Mouse (Mus musculus): ENCODE measurements around the gene Pstpip1. TPM values are rescaled to one million over a fixed set of nuclear protein-coding genes. Genes with fewer than 3 reads are reported as not detected.
A peak's percentile ranks its signal among the peaks of the same experiment; 100 is the strongest.

Gene Pstpip1
- polyA plus RNA-seq, 1 experiment from 2014 or later, result 3.9 TPM

DNA sequence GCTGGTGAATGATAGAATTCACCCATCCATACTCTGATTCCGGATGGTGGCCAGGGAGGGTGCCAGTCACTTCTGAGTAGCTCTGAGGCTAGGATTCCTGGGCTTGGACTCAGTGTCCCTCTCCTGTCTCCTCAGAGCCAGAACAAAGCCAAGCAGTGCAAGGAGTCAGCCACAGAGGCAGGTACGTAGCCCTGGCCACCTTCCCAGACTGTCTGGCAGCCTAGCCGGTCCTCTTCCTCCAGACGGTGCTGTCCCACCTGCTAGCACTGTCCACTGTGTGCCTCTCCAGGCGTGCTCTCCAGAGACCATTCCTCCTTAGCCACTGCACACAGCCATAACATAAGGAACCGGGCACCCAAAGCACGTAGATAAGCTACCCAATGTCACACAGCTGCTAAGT lies 33.9 kb downstream of the Pstpip1 start:
- TF ChIP-seq CTCF (IDR thresholded peaks at IDR 0.05; ENCODE audit: low read depth), result no peak
- TF ChIP-seq EP300 (optimal IDR thresholded peaks at IDR 0.05), result no peak
- 73% methylated on average over 7 of the region's 7 CpGs for WGBS
- ATAC-seq (ENCODE audit: low FRiP score, low TSS enrichment) (no peak), DNase-seq (ENCODE audit: low spot score) (no peak)
- Histone ChIP-seq H3K4me3 (ENCODE audit: low read depth, low read length) (no peak overlapping the region), H3K4me2 (replicated peaks; ENCODE audit: low read depth) (no peak overlapping the region), H3K9me3 (ENCODE audit: control insufficient read depth, low read length) (no peaks in the 10 kb centered on the region), H3K9ac (ENCODE audit: low read length) (no peak overlapping the region), H3K27ac (replicated peaks) (no peak overlapping the region), H3K27me3 (ENCODE audit: control insufficient read depth, insufficient read depth, low read length) (no peaks in the 10 kb centered on the region), H3K36me3 (ENCODE audit: control insufficient read depth, insufficient read depth, low read length) (peaks cover 3% of the 10 kb centered on the region; the same call in 1 of the 2 replicates), H3K4me1 (replicated peaks; ENCODE audit: control insufficient read depth, insufficient read depth) (no peaks in the 10 kb centered on the region)

DNA sequence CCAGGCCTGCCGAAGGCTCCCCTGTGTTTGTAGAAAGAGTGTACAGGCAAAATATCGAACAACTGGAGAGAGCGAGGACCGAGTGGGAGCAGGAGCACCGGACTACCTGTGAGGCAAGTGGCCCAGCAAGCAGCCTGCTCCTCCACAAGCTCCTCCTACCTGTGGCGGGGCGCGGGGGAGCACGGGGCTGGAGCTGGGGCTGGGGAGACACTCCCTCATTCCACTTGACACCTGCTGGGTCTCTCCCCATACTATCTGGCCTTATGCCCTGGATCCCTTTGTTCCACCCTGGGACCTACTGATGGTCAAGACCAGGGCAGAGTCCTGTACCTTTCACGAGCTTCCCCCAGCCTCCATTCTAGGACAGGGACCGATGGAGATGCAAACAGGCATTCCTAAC lies 34.8 kb downstream of the Pstpip1 start:
- Histone ChIP-seq H3K4me3 (ENCODE audit: low read depth, low read length) (no peak overlapping the region), H3K27me3 (ENCODE audit: control insufficient read depth, insufficient read depth, low read length) (no peaks in the 10 kb centered on the region), H3K4me2 (replicated peaks; ENCODE audit: low read depth) (no peak overlapping the region), H3K9ac (ENCODE audit: low read length) (0 out of 2 replicates have a peak overlapping the region, but pooled peaks have one; percentile 18), H3K9me3 (ENCODE audit: control insufficient read depth, low read length) (no peaks in the 10 kb centered on the region), H3K4me1 (replicated peaks; ENCODE audit: control insufficient read depth, insufficient read depth) (no peaks in the 10 kb centered on the region), H3K36me3 (ENCODE audit: control insufficient read depth, insufficient read depth, low read length) (peaks cover 3% of the 10 kb centered on the region; the same call in 1 of the 2 replicates), H3K27ac (replicated peaks) (no peak overlapping the region)
- ATAC-seq (ENCODE audit: low FRiP score, low TSS enrichment), result no peak
- DNase-seq (ENCODE audit: low spot score), result peak; percentile 58
- TF ChIP-seq CTCF (IDR thresholded peaks at IDR 0.05; ENCODE audit: low read depth) (no peak), EP300 (optimal IDR thresholded peaks at IDR 0.05) (no peak)
- 16% methylated on average over 10 of the region's 11 CpGs for WGBS

DNA sequence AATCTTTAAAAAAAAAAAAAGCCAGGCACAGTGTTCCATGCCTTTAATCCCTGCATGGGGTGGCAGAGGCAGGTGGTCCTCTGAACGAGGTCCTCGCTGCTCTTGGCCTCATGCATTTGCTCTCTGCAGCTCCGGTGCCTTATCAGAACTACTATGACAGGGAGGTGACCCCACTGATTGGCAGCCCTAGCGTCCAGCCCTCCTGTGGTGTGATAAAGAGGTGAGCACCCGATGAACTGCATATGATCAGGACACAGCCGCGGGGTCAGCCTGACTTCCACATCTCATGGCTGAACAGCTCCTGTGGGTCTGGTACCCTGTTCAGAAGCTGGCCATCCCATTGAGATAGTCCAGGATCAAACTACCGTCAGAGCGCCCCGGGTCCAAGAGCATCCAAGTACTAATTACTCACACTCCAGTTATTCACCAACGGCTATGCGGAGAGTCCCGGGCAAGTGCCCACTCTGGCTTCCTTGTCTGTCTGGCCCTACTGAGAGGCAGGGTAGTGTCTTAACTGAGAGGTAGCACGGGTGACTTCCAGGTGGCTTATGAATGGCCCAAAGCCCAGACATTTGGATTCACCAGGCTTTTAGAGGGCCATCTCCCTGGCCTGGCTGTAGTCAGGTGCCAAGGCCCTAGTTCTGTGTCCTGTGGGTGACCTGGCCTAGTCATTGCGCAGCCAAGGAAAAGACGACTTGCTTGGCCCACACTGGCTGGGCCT lies 36.9 kb downstream of the Pstpip1 start:
- 85% methylated on average over 16 of the region's 16 CpGs for WGBS

DNA sequence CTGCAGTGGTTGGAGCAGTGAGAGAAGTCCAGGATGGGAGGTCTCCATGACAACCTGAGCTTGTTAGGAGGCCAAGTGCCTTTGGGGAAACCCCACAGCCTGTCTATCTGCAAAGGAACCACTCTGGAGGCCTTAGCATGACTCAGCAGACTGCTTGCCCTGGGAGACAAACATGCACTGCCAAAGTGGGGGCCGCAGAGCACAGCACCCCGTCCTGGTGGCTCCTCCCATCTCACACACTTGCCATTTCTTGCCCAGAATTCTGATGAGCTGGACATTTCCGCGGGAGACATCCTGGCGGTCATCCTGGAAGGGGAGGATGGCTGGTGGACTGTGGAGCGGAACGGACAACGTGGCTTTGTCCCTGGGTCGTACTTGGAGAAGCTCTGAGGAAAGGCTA lies 38.6 kb downstream of the Pstpip1 start:
- no peak for TF ChIP-seq EP300 (optimal IDR thresholded peaks at IDR 0.05)
- TF ChIP-seq CTCF (IDR thresholded peaks at IDR 0.05; ENCODE audit: low read depth), result no peak
- Histone ChIP-seq H3K4me1 (replicated peaks; ENCODE audit: control insufficient read depth, insufficient read depth) (peaks cover 3% of the 10 kb centered on the region; the same call in 1 of the 2 replicates), H3K4me2 (replicated peaks; ENCODE audit: low read depth) (no peak overlapping the region), H3K36me3 (ENCODE audit: control insufficient read depth, insufficient read depth, low read length) (peaks cover 8% of the 10 kb centered on the region), H3K27ac (replicated peaks) (peak overlapping the region; percentile 81; the same call in 1 of the 2 replicates), H3K27me3 (ENCODE audit: control insufficient read depth, insufficient read depth, low read length) (no peaks in the 10 kb centered on the region), H3K9me3 (ENCODE audit: control insufficient read depth, low read length) (no peaks in the 10 kb centered on the region), H3K9ac (ENCODE audit: low read length) (no peak overlapping the region), H3K4me3 (ENCODE audit: low read depth, low read length) (no peak overlapping the region)
- 77% methylated on average over 9 of the region's 9 CpGs for WGBS
- DNase-seq (ENCODE audit: low spot score) (peak; percentile 29), ATAC-seq (ENCODE audit: low FRiP score, low TSS enrichment) (no peak)

More for the DNA sequence above, 36.9 kb downstream of the Pstpip1 start:
- Histone ChIP-seq H3K27me3 (ENCODE audit: control insufficient read depth, insufficient read depth, low read length) (no peaks in the 10 kb centered on the region), H3K9me3 (ENCODE audit: control insufficient read depth, low read length) (no peaks in the 10 kb centered on the region), H3K36me3 (ENCODE audit: control insufficient read depth, insufficient read depth, low read length) (peaks cover 7% of the 10 kb centered on the region), H3K4me3 (ENCODE audit: low read depth, low read length) (no peak overlapping the region), H3K9ac (ENCODE audit: low read length) (no peak overlapping the region), H3K27ac (replicated peaks) (no peak overlapping the region), H3K4me2 (replicated peaks; ENCODE audit: low read depth) (no peak overlapping the region), H3K4me1 (replicated peaks; ENCODE audit: control insufficient read depth, insufficient read depth) (peaks cover 3% of the 10 kb centered on the region; the same call in 1 of the 2 replicates)
- ATAC-seq (ENCODE audit: low FRiP score, low TSS enrichment) (no peak), DNase-seq (ENCODE audit: low spot score) (no peak)
- TF ChIP-seq EP300 (optimal IDR thresholded peaks at IDR 0.05), result no peak
- TF ChIP-seq CTCF (IDR thresholded peaks at IDR 0.05; ENCODE audit: low read depth), result no peak

DNA sequence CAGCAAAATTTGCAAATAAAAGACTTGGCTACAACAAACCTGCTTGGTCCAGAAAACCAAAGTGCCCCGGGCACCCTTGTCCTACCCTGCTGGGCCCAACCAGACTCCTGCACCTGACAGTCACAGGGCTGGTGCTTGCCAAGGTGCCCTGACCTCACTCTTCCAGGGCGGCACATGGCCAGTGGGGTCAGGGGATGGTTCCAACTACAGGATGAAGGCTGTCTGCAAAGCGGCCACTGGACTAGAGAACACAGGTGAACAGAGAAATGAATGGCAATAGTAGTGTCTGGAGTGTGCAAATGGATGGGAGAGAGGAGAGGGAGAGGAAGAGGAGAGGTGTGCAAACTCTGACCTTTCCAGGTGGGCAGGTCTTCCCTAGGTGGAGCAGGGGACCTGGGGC lies 40.2 kb downstream of the Pstpip1 start:
- peaks cover 11% of the 10 kb centered on the region for H3K36me3 ChIP-seq (ENCODE audit: control insufficient read depth, insufficient read depth, low read length)

DNA sequence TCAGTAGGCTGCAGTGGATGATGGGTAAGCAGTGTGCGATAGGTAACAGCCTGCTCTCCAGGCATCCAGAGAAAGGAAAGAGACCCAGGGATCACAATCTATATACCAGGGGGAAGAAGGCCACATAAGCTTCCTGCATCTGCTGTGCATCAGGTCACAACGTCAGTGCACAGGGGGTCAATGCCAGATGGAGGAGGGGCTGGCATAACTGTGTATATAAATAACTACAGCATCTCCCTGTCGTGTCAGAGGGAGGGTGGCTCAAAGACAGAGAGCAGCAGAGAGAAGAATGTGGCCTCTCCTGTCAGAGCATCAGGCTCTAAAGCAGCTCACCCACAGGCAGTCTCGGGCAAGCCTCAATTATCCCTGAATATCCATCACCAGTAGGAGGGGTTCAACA lies 40.8 kb downstream of the Pstpip1 start:
- 44% methylated on average over 4 of the region's 4 CpGs for WGBS
- DNase-seq (ENCODE audit: low spot score) (no peak), ATAC-seq (ENCODE audit: low FRiP score, low TSS enrichment) (no peak)
- no peak for TF ChIP-seq EP300 (optimal IDR thresholded peaks at IDR 0.05)
- no peak for TF ChIP-seq CTCF (IDR thresholded peaks at IDR 0.05; ENCODE audit: low read depth)
- Histone ChIP-seq H3K27ac (replicated peaks) (peak overlapping the region; percentile 71), H3K4me3 (ENCODE audit: low read depth, low read length) (no peak overlapping the region), H3K9ac (ENCODE audit: low read length) (no peak overlapping the region), H3K27me3 (ENCODE audit: control insufficient read depth, insufficient read depth, low read length) (no peaks in the 10 kb centered on the region), H3K9me3 (ENCODE audit: control insufficient read depth, low read length) (no peaks in the 10 kb centered on the region), H3K4me1 (replicated peaks; ENCODE audit: control insufficient read depth, insufficient read depth) (peaks cover 3% of the 10 kb centered on the region; the same call in 1 of the 2 replicates), H3K36me3 (ENCODE audit: control insufficient read depth, insufficient read depth, low read length) (peaks cover 11% of the 10 kb centered on the region), H3K4me2 (replicated peaks; ENCODE audit: low read depth) (no peak overlapping the region)

More for the DNA sequence above, 40.2 kb downstream of the Pstpip1 start:
- H3K27ac ChIP-seq (replicated peaks), result peak overlapping the region; percentile 81
- H3K4me1 ChIP-seq (replicated peaks; ENCODE audit: control insufficient read depth, insufficient read depth), result peaks cover 3% of the 10 kb centered on the region; the same call in 1 of the 2 replicates
- H3K9me3 ChIP-seq (ENCODE audit: control insufficient read depth, low read length), result no peaks in the 10 kb centered on the region
- no peak overlapping the region for H3K4me3 ChIP-seq (ENCODE audit: low read depth, low read length)
- H3K27me3 ChIP-seq (ENCODE audit: control insufficient read depth, insufficient read depth, low read length), result no peaks in the 10 kb centered on the region
- 68% methylated on average over 3 of the region's 3 CpGs for WGBS
- no peak overlapping the region for H3K4me2 ChIP-seq (replicated peaks; ENCODE audit: low read depth)
- no peak for ATAC-seq (ENCODE audit: low FRiP score, low TSS enrichment)
- TF ChIP-seq CTCF (IDR thresholded peaks at IDR 0.05; ENCODE audit: low read depth), result no peak
- no peak for TF ChIP-seq EP300 (optimal IDR thresholded peaks at IDR 0.05)
- no peak overlapping the region for H3K9ac ChIP-seq (ENCODE audit: low read length)
- DNase-seq (ENCODE audit: low spot score), result peak; percentile 35
